Mouse (Mus musculus) layer of hippocampus, adult 9-11 months (tissue): Measurements from ENCODE around the gene Myo1g.

ENCODE experiments used
- DNase-seq: peaks from one replicate; pipeline ENCODE4 v3.0.0; 2022

Myo1g gene

GRCm38 (mm10) chr11:6487496-6487895, 33.3 kb downstream of the Myo1g start:
- no peak for DNase-seq

- DNase-seq, result no peak
Observed at GRCm38 (mm10) chr11:6486916-6487315, 33.8 kb downstream of the Myo1g start.

DNA sequence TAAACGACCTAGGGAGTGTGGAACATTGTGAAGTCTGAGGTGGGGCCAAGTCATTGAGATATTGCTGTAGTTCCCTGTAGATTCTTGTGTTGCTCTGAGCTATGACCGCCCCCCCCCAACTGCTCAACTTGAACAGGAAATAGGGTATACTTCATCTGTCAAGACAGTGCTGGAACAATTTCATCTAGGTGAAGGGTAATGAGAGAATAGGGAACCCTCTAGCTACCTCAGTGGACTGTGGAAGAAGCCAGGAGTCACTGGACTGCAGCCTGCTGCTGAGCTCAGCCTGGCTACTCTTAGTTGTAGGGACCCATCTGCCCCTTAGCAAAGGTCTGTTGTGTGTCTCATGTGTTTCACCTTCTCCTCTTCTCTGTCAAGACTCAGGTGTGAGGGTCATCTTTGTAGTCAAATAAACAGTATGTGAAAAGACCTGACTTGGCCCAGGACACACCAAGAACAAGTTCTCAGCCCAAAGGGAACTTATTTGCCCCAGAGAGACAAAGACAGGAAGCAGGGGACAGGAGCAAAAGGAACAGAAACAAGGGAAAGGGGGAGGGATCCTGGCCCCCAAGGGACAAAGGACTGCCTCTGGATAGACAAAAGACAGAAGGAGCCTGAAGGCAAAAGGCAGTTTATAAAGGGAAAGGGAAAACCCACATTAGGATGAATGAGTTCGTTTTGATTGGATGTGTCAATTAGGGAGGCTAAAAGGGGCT, 36.4 kb downstream of the Myo1g start:
- DNase-seq, result no peak

DNA sequence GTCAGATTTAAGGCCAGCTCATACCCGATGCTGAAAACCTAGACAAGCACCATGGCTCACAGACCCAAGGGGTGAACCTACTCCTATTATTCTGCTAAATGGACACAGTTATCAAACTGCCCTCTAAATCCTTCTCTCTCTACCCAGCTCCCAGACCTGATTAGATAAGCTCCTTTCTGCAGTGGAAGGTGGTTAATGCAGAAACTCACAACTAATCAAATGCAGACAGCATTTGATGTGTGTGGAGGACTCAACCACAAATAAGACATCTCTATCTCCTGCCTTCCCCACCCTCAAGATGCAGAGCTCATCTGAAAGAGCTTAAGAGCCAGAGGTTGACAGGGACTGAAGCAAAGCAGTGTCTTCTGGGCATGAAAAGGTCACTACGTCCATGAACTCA, 37.7 kb downstream of the Myo1g start:
- no peak for DNase-seq

DNA sequence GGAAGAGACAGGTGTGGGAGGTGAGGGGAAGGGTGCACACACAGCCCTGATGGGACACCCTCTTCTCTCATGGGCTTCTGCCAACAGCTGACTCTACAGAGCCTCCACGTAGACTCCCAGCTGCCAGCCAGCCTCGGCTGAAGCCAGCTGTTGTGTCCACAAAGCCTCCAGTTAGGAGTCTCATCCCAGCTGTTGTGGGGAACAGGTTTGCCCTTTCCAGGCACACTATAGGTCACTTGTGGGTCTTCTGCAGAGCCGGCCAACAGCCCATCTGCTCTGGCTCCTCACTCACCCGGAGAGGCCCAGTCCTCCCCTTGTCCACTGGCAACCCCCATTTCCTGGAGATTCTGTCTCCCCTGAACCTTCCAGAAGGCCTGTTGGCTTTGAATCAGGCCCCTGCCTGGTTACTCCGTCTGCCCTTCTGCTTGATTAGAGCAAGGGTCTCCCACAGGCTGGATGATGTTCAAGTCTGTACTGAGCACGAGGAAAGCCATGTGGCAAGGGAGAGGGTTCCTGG, 39.0 kb downstream of the Myo1g start:
- no peak for DNase-seq

GRCm38 (mm10) chr11:6480681-6481405, 39.9 kb downstream of the Myo1g start:
- DNase-seq, result no peak

GRCm38 (mm10) chr11:6480191-6480590, 40.6 kb downstream of the Myo1g start:
- DNase-seq, result no peak

- DNase-seq, result no peak
Observed at GRCm38 (mm10) chr11:6479231-6479630, 41.5 kb downstream of the Myo1g start.

DNA sequence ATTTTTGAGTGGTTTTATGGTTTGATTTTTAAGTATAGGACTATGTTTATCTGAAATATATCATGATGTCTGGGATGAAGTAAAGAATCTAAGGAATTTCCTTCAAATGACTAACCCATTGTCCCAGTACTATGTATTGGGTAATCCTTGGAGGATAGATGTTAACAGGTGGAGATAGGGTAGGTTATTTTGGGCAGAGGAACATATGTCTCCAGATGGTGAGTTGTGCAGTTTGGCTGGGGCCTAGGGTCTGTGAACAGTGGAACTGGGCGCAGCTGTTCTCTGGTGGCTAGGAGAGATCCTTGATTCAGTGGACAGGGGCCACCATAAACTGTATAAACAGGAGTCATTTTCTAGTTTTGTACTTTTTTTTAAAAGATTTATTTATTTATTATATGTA, 43.4 kb downstream of the Myo1g start:
- DNase-seq, result no peak

DNA sequence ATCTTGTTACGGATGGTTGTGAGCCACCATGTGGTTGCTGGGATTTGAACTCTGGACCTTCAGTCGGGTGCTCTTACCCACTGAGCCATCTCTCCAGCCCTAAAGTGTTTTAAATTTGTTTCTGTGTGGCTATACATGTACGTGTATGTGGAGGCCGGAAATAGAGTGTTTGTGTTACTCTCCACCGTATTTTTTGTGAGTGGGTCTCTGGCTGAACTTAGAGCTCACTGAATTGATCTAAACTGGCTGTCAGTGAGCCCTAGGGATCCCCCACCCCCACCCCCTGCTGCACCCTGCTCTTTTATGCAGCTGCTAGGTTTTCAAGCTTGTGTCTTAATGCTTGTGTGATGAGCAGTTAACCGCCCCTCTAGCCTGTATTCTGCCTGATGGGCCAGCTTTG, 43.9 kb downstream of the Myo1g start:
- no peak for DNase-seq

GRCm38 (mm10) chr11:6475867-6476484, 44.8 kb downstream of the Myo1g start, which contains the start of gene Purb:
Purb (minus strand) TSS chr11:6475917.
- peak; percentile 91 for DNase-seq

GRCm38 (mm10) chr11:6474874-6475731, 45.7 kb downstream of the Myo1g start:
- peak; percentile 48 for DNase-seq

GRCm38 (mm10) chr11:6474381-6474780, 46.4 kb downstream of the Myo1g start:
- DNase-seq, result no peak

- DNase-seq, result no peak
Observed at GRCm38 (mm10) chr11:6472076-6472475, 48.7 kb downstream of the Myo1g start.

DNA sequence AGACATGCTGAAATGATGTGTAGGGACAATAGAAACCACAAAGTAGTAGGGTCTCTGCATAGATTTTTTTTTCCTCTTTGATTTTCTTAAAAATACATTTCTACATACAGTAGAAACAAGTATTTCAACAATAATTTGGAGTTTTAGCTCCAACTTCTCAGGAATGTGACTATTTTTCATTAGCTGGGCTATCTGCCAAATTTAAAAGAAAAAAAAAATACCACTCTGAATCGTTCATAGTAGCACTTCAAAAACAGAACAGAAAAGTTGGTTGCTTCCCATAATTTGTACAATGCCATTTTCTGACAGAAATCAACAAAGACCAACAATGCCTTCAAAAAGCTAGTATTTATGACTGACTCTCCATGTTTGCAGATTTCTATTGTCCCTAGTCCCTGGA, 49.3 kb downstream of the Myo1g start:
- DNase-seq, result no peak

DNA sequence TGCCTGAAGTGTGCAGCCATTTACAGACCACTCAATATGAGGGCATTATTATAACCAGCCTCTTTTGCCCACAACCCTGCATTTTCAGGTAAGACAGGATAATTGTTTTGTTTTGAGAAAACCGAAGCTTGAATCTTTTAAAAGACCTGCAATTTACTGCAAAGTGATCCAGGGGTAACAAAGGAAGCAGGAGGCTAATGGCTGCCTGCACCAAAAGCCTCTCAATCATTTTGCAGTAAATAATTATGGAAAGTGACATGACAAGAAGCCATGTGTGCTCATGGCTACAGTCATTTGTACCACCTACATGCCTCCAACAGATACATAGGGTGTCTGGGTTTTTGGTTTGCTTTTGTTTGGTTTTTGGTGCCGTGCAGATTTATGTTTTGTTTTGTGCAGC, 49.7 kb downstream of the Myo1g start:
- no peak for DNase-seq

DNA sequence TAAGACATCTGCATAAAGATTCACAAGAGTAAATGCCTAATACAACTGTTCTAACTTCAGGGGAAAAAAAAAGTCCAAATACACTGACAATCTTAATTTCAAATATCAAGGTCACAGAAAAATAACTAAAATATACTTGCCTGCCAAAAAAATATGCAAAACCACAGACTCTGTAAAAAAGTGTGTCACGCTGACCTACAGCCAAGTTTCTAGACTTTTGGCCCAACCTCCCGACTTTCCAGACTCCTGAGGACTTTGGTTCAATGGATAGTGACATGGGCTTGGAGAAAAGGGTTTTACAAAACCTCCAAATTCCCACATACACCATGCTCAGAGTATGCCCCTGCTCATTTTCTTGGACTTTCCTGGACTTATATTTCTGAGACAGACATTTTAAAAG, 52.2 kb downstream of the Myo1g start:
- DNase-seq, result no peak

GRCm38 (mm10) chr11:6465122-6465521, 55.6 kb downstream of the Myo1g start:
- no peak for DNase-seq

DNA sequence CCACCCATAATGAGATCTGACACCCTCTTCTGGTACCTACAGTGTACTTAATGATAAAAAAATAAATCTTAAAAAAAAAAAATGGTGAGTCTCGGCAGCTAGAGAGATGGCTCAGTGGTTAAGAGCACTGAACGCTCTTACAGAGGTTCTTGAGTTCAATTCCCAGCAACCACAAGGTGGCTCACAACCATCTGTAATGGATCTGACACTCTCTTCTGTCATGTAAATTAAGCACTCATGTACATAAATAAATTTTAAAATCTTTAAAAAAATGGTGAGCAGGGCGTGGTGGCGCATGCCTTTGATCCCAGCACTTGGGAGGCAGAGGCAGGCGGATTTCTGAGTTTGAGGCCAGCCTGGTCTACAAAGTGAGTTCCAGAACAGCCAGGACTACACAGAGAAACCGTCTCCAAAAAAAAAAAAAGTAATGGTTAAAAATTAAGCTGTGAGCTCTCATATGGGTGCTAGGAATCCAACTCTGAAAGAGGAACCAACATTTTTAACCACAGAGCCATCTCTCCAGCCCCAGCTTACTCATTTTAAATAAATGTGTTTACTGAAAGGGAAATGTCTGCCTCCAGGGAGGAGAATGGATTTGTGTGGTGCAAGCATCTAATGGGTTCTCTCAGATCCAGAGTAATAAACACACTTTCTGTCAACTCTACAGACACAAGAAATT, 57.5 kb downstream of the Myo1g start:
- no peak for DNase-seq
